Mouse (Mus musculus): ENCODE measurements around the gene Wwc1.

The Wwc1 gene

GRCm38 (mm10) chr11:35980411-35980917 lies at the start of gene Wwc1:
Gene Wwc1, minus strand, starts transcription at chr11:35980527.
- DNase-seq = peak; percentile 35

DNA sequence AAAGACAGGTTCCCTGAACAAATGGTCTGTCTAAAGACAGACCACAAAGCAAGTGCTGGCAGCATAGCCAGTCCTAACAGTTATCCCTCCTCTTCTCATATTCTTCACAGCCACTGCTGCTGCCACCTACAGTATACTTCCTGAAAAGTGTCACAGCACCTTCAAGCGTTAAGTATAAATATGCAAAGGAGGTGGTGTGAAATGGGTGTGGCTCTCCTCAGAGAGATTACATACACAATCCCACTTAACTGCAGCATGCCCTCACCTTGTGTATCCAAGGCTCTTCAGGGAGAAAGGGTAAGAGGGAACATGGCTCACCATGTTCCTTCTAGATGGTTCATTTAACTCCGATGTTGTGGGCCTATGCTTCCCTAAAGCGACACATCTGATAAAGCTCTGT lies 39.7 kb upstream of the Wwc1 start:
- DNase-seq = no peak

DNA sequence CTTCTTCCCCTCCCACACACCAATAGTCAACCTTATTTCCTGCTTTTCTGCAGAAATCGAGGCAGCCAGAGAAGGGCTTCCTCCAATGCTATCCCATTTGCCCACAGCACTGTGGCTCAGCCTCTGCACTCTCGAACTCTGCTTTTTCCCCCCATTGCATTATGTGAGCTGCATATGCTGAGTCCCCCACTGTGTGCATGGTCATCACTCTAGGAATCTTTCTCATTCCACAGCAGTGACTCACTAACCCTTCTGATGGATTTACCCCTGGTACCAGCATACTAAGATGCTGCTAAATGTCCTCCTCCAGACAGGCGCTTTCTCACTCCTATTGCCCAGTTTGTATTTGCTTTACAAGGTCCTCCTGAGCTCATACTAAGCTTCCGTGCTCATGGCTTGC lies 32.9 kb upstream of the Wwc1 start:
- DNase-seq = no peak

GRCm38 (mm10) chr11:36009281-36010208 lies 29.2 kb upstream of the Wwc1 start:
- no peak for DNase-seq

DNA sequence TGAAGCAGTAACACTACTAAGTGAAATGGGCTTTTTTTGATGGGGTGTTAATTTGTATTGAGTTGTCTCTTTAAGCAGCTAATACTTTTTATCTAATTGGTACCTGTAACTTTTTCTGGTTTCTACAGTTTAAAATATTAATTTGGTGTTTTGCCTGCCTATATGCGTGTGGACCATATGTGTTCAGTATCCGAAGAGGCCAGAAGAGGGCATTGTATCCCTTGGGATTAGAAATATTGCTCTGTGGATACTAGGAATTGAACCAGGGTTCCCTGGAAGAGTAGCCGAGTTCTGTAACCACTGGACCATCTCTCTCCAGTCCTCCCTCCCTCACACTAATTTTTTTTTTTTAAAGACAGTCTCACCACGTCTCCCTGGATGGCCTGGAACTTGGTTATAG lies 22.6 kb upstream of the Wwc1 start:
- DNase-seq = no peak

DNA sequence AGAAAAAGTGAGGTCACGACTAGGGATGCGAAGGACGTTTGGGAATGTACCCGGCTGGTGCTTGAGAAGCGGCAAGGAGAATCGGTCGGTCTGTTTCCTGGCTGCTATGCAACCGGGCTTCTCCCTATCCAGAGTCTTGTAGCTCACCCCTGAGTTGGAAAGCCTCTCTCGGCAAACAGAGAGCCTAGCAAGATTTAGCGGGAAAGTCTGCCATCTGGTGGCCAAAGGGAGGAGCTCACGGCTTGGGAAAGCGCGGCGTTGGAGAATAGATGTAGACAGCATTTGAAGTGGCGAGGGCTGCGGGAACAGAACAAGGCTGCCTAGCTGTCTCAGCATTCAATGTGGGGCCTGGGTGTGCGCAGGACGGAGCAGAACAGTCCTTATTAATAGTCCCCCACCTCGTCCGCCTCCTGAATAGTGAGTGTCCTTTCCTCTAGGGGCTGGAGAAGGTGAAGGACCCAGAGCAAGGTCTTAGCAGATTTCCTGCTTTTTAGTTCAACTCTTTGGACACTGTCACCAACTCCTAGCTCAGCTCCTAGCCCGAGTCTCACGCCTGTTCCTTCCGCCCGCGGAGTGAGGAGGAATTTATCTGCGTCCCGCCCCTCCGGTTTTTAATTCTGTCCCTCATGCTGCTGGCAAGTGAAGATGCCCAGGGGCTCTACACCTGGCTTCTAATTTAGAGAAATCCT lies 21.1 kb upstream of the Wwc1 start:
- peak; percentile 76 for DNase-seq

DNA sequence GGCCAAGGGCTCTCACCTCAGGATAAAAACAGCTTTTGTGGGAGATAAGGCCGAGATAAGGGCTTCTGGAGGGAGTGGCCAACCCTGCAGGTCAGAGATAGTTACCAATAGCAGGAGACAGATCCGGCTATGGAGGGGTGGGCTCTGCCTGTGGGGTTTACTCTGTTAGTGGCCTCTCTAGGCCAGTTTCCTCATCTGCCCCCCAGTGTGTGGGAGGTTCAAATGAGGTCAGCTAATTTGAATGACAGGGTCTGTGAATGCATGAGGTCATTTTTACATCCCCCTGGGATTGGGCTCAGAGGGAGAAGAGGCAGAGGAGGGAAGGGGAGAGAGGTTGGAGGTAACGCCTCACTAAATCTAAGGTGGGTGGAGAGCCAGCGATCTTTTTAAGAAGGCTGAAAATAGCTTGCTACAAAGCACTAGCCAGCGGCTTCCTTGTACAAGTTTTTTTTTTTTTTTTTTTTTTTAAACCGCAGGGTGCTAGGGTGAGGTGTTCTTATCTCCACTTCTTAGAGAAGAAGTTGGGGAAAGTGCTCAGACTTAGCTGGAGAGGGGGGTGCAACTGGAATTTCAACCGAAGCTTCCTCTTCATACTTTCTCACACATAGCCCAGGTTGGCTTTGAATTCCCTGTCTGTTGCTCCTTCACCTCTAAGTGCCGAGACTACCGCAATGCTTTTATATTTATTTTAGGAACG lies 20.4 kb upstream of the Wwc1 start:
- DNase-seq = no peak

- no peak for DNase-seq
These were observed 19.7 kb upstream of the Wwc1 start for GRCm38 (mm10) chr11:36000038-36000437.

DNA sequence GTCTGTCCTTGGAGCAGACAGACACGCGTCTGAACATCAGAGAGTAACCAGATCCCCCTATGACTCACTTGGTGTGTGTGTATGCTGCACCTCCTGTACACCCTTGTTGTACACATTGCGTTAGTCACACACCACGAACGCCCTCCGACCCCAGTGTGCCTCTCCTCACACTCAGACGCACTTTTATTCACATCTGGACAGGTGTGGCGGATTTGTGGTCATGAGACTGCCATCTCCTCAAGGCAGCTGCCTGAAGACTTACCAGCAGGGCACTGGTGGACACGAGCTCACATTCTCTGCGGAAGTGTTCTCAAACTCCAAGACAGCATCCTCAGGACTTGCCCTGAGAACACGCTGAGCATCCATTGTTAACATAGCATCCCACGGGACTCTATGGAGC lies 17.7 kb upstream of the Wwc1 start:
- no peak for DNase-seq

- DNase-seq = no peak
These were observed 15.0 kb upstream of the Wwc1 start for GRCm38 (mm10) chr11:35995310-35995709.

DNA sequence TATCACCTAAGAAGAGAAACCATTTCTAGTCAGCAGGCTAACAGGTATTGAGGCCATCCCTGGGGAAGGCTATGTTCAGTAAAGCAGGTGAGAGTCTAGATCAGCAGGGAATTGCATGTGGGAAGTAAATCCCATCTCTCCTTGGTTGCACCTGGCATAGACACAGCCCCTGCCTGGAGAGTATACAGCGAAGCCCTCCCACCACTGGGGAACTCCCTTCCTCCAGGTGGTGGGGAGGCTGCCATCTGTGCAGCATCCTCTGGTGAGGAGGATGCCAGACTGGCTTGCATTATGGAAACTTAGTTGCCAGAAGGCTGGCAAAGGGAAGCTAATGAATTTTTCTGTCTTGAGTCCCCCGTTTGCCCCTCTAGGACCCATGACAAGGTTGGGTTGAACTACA lies 11.5 kb upstream of the Wwc1 start:
- no peak for DNase-seq

DNA sequence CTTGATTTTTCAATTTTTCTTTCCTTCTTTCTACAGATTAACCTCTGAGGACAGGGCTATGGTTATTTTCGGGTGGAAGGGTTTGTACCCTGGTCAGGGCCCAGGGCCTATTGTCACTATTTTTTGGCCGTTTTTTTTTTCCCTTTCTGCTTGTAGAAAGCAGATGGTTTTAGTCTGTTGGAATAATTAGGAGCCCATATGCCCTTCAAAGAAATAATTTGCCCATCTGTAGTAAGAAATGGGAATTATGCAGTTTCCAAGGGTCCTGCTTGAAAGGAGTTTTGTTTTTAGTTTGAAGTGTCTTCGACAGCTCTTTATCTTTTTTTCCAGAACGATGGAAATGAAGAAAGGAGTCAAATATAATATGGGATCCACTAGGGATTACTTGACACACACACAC lies 9.6 kb upstream of the Wwc1 start:
- no peak for DNase-seq

- peak; percentile 53 for DNase-seq
These were observed 5.6 kb upstream of the Wwc1 start for GRCm38 (mm10) chr11:35985841-35986393.

- DNase-seq = peak; percentile 70
These were observed 2.4 kb upstream of the Wwc1 start for GRCm38 (mm10) chr11:35982734-35983133.

DNA sequence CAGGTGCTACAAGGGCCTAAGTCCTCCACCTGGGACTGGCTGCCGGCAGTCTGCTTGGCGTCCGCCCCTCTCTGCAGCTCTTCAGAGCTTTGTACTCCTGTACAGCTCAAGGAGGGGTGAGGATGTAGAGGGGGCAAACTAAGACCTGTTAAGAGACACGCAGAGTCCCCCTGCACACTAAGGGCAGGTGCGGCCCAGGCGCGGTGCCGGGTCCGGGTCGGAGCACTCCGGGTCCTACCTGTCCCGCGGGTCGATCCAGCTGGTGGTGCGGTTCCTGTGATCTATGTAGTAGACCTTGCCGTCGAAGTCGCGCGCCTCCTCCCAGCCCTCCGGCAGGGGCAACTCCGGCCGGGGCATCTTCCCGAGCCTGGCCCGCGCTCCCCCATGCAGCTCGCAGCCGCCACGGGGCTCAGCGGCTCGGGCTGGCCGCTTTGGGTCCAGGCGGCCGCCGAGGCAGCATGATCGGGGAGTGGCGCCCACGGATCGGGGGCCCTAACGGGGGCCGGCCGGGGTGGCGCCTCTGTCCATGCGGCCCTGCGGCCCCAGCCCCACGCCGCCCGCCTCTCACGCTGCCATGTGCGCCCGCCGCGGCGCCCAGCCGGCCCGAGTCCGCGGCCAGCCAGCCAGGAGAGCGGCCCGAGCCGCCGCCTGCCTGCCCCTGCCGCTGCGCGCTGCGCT lies 455 bp downstream of the Wwc1 start:
- DNase-seq = no peak

DNA sequence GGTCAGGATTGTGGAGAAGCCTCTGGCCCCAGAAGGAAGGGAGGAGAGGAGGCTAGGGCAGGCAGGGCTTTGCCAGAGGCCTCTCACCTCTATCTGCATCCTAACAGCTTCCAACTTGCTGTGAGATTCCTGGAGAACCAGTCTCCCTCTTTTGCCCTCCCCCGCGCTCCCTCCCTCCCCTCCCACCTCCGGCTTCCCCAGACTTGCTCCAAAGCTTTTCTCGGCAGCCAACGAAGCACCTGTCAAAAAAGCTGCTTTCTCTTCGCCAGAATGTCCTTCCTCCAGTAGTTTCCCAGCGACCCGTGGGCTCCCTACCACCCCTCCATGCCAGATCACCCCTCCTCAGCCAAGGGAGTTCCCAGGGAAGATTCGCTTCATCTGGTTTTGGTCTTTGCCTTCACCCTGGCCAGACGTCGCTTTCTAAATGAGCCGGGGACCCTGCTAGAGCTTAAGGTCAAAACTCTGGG lies 1.0 kb downstream of the Wwc1 start:
- no peak for DNase-seq

GRCm38 (mm10) chr11:35977796-35978195 lies 2.5 kb downstream of the Wwc1 start:
- no peak for DNase-seq

GRCm38 (mm10) chr11:35977096-35977495 lies 3.2 kb downstream of the Wwc1 start:
- no peak for DNase-seq

GRCm38 (mm10) chr11:35976482-35976881 lies 3.8 kb downstream of the Wwc1 start:
- DNase-seq = peak; percentile 40

DNA sequence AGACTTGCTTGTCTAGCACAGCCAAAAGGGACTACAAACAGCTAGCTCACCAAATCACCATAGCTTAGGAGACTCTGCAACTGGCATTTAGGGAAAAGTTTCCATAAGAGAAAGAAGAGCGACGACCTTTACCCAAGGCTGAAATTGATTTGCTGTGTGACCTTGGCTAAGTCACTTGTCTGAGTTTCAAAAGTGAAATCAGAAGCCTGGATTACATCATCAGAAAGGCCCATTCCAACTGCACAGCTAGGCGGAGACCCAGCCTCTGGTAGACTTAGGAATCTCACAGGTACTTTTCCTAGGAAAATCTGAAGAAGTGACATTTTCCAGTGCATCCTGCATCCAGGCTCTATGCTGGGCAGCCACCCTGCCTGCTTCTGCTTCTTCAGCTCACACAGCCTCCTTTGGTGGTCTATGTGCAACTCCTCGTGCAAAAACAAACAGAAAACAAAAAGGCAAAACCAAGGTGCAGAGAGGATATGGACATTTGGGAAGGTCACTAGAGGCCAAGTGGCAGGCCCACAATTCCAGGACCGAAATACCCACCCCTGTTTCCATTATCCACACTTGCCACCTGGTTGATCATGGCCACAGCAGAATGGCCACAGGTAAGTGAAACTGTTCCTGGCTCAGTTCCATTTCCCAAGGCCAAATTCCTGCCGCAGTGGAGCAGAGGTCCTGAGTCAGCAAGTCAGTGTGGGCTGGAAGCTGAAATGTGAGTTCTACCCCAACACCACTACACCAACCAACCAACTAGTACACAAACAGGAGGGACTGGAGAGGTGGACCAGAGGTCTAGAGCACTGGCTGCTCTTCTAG lies 5.5 kb downstream of the Wwc1 start:
- no peak for DNase-seq

GRCm38 (mm10) chr11:35973135-35973534 lies 7.2 kb downstream of the Wwc1 start:
- DNase-seq = no peak

Measured in cerebellum, adult 11-12 months (tissue).